Mouse (Mus musculus) CD8-positive naive resting alpha-beta T cell, adult 2 months (primary cell): ENCODE data around the gene Col1a2.

ENCODE experiments used
- DNase-seq, 2 experiments: peaks; one replicate each; pipeline ENCODE4 v3.0.0; 2022; ENCODE audit warnings: low read depth in 2 of 2, low spot score in 2 of 2

Col1a2 gene

DNA sequence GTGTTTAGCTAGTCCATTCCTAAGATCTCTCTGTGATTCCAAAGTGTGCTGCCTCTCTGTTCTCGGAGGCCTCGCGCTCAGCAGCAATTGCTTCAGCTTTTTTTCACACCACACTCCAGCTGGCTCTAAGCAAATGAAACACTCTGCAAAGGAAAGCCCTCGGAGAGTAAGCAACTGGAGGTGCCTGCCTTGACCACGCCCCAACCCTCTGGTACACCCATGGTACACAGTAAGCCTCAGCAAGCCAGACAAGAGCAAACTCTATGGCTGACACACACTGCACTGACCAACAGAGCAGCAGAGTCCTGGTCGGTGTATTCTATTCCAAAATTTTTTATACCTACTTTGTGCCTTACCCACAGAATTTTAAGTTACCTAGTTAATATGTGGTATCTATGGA is 78.9 kb downstream of the Col1a2 start:
- DNase-seq = no peak

- no peak for DNase-seq
These were observed 83.3 kb downstream of the Col1a2 start for GRCm38 (mm10) chr6:4587946-4588345.

DNA sequence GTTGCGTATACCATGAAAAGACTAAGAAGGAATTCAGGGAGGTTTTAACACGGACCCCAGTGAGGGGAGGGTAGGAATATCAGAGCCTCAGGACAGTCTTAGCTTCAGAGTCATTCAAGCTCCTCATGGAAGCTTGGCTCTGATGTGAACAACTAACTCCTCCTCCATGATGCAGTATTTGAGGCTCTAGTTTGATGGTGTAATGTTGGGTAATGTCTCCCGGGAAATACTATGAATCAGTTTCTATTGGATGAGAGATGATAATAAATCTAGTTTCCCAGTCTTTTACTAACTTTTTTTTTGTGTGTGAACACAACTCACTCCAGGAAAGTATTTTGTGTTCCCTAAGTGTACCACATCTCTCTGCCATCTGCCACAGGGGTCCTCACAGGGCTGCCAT is 84.1 kb downstream of the Col1a2 start:
- DNase-seq = no peak

GRCm38 (mm10) chr6:4590089-4590488 is 85.5 kb downstream of the Col1a2 start:
- no peak for DNase-seq
